Mouse (Mus musculus) midbrain, embryonic 14.5 days (tissue): ENCODE measurements at regions not wholly inside any gene's neighbourhood (a gene's known extent, or its start where the extent isn't known, plus 50 kb on each side); places are given as distances from the start of the nearest gene placed in this dataset.

Experiments
- ATAC-seq: fragments of 200-750 bp; cut with Nextera tagmentation; 2 replicates; pipeline ENCODE4 v1.8.0; 2017; ENCODE audit warnings: moderate number of reproducible peaks, moderate library complexity; ENCODE audit not compliant: low FRiP score, low TSS enrichment
- DNase-seq: peaks from one replicate; pipeline ENCODE4 v3.0.0-alpha.2; 2015
- H3K27ac ChIP-seq: fragments of 300-500 bp; sonication (generic); replicated peaks from 2 replicates; pipeline ENCODE4 v1.5.1; 2014; ENCODE audit warnings: mild to moderate bottlenecking, low read depth, low read length, moderate library complexity
- H3K27me3 ChIP-seq: fragments of 300-500 bp; sonication (generic); 2 replicates; pipeline ENCODE4 v1.6.1; 2014; ENCODE audit warnings: low read length, control low read depth, mixed read lengths; ENCODE audit not compliant: control insufficient read depth, insufficient read depth
- H3K36me3 ChIP-seq: fragments of 300-500 bp; sonication (generic); 2 replicates; pipeline ENCODE4 v1.6.1; 2014; ENCODE audit warnings: low read length, control low read depth; ENCODE audit not compliant: control insufficient read depth, insufficient read depth
- H3K4me1 ChIP-seq: fragments of 300-500 bp; sonication (generic); 2 replicates; pipeline ENCODE4 v1.6.1; 2014; ENCODE audit warnings: mild to moderate bottlenecking, antibody characterized with exemption, low read length, control low read depth; ENCODE audit not compliant: control insufficient read depth, insufficient read depth
- H3K4me2 ChIP-seq: fragments of 300-500 bp; sonication (generic); 2 replicates; pipeline ENCODE4 v1.6.1; 2014; ENCODE audit warnings: mild to moderate bottlenecking, low read length, moderate library complexity
- H3K4me3 ChIP-seq: fragments of 300-500 bp; sonication (generic); replicated peaks from 2 replicates; pipeline ENCODE4 v1.5.1; 2014; ENCODE audit warnings: low read depth, low read length
- H3K9ac ChIP-seq: fragments of 300-500 bp; sonication (generic); replicated peaks from 2 replicates; pipeline ENCODE4 v1.6.1; 2014; ENCODE audit warnings: mild to moderate bottlenecking, low read length, moderate library complexity
- H3K9me3 ChIP-seq: fragments of 300-500 bp; sonication (generic); 2 replicates; pipeline ENCODE4 v1.6.1; 2016; ENCODE audit warnings: low read length, control low read depth, mixed read lengths; ENCODE audit not compliant: control insufficient read depth
- WGBS: fragments of 180-500 bp; shearing (Covaris S2); extraction: QIAGEN DNeasy Blood & Tissue Kit; methylation state at CpG from one replicate; pipeline ENCODE4 v1.1.7; 2014; 5-methylcytosine and 5-hydroxymethylcytosine counted together

- no peak overlapping the region for H3K9ac ChIP-seq
- H3K4me2 ChIP-seq, result no peak overlapping the region
- H3K27ac ChIP-seq, result peak overlapping the region; percentile 52
- 0 out of 2 replicates have a peak, but pooled peaks cover 3% of the 10 kb centered on the region for H3K4me1 ChIP-seq
- no peaks in the 10 kb centered on the region for H3K27me3 ChIP-seq
- H3K9me3 ChIP-seq, result no peaks in the 10 kb centered on the region
- DNase-seq (peak; percentile 50), ATAC-seq (no peak)
- WGBS, result 70% methylated on average over 13 of the region's 13 CpGs
- no peak overlapping the region for H3K4me3 ChIP-seq
- H3K36me3 ChIP-seq, result no peaks in the 10 kb centered on the region
These were observed 52.0 kb upstream of the Skap2 start for GRCm38 (mm10) chr6:52064176-52065015.
